Mouse (Mus musculus) left cerebral cortex, adult 8-10 months (tissue): ENCODE measurements at regions not wholly inside any gene's neighbourhood (a gene's known extent, or its start where the extent isn't known, plus 50 kb on each side); places are given as distances from the start of the nearest gene placed in this dataset.

ENCODE experiments used
- DNase-seq, 2 experiments: peaks; one replicate each; pipeline ENCODE4 v3.0.0; 2022; ENCODE audit warnings: low spot score in 2 of 2

DNA sequence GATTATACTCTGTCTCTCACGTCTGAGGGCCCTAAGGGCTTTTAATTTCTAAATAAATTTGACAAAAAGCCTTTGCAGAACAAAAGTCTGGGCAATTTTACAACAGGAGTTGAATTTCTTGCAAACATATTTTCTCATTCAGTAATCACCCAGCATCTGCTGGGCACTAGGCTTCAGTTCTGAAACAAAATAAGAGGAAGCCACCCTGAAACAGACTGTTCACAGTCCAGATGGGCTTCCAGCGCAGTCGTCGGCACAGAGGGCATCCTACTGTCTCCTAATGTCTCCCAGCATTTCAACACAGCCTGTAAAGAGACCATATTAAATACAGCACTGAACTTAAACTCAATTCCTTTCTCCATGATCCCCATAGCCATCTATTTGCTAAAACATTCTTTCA lies 324.5 kb upstream of the Trib2 start:
- no peak for DNase-seq

DNA sequence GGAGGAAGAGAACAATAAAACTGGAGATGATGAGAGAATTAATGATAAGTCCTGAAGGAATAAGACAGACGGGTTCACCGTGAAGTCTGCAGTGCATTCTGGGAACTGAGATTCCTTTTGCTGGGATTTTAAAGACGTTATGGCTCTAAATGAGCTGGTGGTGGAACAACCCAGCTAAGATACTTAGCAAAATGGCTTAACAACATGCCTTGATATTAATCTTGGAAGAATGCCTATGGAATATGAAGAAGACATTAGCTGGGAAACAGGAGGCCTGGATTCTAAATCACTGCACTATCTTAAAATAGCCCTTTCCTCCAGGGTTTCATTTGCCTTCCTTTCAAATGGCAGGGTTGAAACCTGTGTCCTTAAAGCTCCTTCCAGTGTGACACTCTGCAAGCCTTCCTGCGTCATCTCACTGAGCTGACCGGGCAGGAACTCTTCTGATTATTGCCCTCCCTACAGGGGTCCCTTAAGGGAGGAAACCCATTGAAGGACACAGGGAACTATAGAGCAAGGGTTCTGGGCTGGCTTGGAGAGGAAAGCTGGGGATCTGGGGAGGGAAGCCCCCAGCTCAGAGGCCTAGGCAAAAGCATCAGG lies 323.9 kb upstream of the Trib2 start:
- DNase-seq: no peak

- DNase-seq: no peak
These were observed 322.4 kb upstream of the Trib2 start for GRCm38 (mm10) chr12:16139152-16139551.

DNA sequence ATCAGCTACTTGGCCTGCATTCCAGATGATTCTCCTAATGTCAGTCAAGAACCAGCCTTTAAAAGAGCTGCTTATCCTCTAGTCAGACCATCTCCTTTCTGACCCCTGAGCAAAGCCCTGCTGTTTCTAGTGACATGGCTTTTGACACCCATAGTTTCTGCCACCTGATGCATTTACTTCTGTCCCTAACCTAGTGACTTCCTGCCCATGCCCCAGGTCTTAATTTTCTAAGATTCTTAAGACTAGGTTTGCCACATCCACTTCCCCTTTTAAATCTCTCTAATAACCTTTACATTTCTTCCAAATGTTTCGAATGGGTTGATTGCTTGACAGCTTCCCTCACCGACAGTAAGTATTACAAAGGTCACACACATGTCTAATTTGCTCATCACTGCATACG lies 321.1 kb upstream of the Trib2 start:
- no peak for DNase-seq

GRCm38 (mm10) chr12:16136214-16136671 lies 319.5 kb upstream of the Trib2 start:
- no peak for DNase-seq

- peak in 1 of 2 experiments; percentile 68 for DNase-seq
These were observed 319.0 kb upstream of the Trib2 start for GRCm38 (mm10) chr12:16135602-16136213.

GRCm38 (mm10) chr12:16134446-16134845 lies 317.7 kb upstream of the Trib2 start:
- no peak for DNase-seq

DNA sequence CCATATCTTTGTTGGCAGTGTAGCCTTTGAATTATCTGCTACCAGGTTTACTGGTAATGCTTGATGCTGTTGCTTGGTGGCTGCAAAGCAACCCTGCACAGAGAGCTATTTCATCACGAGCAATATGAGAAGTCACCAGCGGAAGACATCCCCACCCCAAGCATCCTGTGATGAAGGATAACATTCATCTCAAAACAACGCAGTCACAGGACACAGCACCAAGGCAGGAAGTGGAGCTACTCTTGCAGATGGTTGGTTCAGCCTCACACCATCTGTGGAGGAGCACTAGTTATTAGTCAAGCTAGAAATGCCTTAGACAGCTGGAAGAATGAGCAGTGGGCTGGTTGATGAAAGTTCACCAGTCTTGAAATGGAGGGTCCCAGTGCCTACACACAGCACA lies 316.5 kb upstream of the Trib2 start:
- no peak for DNase-seq

DNA sequence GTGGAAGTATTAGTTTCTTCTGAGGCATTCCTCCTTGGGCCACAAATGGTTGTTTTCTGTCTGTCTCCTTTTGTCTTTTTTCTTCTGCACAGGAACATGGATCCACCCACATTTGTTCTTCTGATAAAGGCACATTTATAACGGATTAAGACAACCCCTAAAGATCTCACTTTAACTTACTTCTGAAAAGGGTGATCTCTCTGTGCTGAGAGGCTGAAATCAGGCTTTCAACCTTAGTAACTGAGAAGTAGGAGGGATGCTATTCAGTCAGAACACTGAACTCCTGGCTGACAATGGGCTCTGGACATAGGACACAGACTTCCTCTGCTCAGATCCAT lies 315.0 kb upstream of the Trib2 start:
- no peak for DNase-seq

DNA sequence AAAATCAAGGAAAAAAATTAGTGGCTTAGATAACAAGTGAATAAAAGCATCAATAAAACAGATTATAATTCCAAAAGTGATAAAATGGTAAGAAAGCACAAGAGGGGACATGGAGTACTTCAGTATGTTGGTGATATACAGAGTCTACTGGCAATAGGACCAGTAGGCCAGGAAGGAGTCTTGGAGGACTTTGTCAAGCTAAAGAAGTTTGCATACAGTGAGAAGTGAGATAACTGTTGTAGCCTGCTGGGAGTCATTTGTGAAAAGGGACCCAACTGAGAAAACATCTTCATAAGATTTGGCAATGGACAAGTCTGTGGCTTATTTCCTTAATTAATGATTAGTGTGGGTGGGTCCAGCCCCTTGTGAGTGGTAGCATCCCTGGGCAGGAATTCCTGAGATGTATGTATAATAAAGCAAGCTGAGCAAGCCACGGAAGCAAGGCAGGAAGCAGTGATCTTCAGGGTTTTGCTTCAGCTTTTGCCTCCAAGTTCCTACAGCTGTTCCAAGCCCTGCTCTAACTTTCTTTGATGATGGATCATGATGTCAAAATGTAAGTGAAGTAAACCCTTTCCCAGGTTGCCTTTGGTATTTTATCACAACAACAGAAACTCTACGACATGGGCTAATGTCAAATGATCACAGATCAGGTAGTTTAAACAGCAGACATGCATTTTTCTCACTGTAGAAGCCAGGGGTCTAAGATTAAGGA lies 314.5 kb upstream of the Trib2 start:
- DNase-seq: no peak

DNA sequence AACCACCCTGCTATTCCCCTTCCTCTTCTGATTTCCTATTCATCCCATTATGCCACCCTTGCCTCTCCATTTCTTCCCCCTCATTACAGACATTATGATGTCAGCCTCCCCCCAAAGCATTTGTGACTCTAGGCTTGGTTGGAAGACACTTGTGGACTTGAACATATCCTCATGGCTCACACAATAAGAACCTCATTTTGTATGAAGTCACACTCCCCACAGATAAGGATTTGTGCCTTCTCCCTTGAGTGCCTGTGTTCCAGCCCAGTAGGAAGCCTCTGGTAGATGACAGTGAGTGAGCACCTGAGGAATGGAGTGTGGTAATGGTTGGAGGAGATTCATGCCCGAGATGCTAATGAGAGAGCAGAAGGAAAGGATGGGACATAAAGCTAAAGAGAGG lies 313.9 kb upstream of the Trib2 start:
- DNase-seq: no peak

GRCm38 (mm10) chr12:16129923-16130322 lies 313.2 kb upstream of the Trib2 start:
- no peak for DNase-seq

DNA sequence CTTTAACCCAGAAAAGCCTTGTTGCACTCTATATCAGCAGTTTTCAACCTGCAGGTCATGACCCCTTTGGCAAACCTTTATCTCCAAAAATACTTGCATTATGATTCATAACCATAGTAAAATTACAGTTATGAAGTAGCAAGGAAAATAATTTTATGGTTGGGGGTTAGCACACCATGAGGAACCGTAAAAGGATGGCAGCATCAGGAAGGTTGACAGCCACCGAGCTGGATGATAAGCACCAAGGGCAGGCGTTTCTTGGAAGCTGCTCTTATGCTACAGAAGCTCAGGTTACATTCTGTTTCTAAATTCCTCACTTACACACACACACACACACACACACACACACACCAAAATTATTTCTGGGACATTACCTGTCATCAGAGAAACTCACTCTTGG lies 312.5 kb upstream of the Trib2 start:
- DNase-seq: no peak

DNA sequence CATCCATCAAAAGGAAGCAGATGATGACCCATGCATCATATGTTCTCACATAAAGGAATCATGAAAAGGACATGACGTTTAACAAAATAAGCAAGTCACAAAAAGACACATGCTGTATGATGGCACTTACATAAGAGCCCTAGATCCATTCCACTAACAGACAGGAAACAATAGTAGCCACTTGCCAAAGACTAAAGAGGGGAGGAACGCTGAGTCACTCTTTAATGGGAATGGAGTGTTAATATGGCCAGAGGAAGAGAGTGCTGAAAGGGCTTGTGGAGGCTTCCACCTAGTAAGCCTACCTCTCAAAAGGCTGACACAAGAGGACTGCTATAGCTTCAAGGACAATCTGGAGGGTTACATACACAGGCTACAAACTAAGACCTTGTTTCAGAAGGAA lies 308.2 kb upstream of the Trib2 start:
- no peak for DNase-seq

DNA sequence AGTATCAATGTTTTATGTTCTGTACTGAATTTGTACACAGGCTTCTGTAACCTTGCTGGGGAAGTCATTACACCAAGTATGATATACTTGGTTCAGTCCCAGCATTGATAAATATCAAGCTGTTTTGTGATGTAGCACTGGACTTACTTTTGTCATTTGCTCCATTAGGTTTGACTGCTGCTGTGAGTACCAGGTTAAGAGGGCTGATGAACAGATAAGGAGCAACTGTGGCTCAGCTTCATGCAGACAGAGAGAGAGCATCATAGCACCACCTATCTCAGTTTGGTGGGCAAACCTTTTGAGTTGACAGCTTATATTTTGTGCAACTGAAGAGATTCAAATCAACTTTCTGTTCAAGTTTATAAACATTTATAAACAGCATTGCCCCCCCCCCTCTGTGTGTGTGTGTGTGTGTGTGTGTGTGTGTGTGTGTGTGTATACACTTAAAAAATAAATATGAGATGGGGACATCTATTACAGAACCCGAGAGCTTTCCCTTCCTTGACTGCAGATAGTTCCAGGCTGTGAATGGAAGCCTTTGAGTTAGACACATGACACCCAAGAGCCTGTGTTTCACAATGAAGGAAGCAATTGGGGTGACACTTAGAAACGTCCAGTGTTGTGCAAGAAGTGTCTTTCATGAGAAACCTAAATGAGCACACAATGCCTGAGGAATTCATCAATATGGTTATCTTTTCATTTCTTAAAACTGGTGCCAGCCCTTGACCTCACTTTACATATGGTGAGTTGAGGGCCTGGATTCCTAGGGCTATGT lies 305.8 kb upstream of the Trib2 start:
- DNase-seq: no peak

- no peak for DNase-seq
These were observed 305.1 kb upstream of the Trib2 start for GRCm38 (mm10) chr12:16121787-16122186.

GRCm38 (mm10) chr12:16118710-16119109 lies 302.0 kb upstream of the Trib2 start:
- DNase-seq: no peak

GRCm38 (mm10) chr12:16106946-16107345 lies 290.2 kb upstream of the Trib2 start:
- DNase-seq: no peak

DNA sequence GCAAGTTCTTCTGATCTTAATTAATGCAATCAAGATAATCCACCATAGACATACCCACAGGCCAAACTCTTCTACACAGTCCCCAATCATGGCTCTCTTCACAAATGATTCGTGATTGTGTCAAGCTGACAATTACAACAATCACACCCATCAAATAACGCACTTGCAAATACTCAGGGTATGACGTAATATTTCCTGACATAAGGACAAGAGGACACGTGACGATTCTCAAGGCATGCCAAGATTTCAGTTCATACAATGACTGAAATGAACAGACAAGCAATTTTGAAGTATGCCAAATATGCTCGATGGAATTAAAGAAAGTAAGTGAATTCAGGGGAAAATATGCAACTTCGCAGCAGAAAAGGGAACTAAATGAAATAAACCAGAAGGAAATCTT lies 282.1 kb upstream of the Trib2 start:
- DNase-seq: no peak

- no peak for DNase-seq
These were observed 275.9 kb upstream of the Trib2 start for GRCm38 (mm10) chr12:16092643-16093042.

DNA sequence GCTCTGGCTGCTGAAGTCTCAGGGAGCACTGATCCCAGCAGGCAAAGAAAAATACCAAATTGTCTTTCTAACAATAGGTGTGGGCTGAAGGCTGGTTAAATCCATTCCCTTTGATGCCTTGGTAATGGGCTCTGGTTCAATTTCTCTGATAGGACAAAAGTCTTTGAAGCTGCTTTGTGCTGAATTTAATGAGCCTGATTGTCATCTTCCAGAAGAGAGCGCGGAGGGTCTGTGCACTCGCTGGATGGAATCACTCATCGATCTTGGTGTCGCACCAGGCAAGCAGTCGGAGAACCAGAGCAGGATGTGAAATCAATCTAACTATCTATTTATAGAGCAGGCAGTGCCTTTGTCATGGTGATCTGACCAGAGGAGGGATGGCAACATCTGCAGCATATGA lies 274.6 kb upstream of the Trib2 start:
- DNase-seq: no peak

- no peak for DNase-seq
These were observed 266.5 kb upstream of the Trib2 start for GRCm38 (mm10) chr12:16083176-16083575.
